Mouse (Mus musculus) lung, postnatal 0 days (tissue): ENCODE data around the gene Dgcr8.

Source experiments
- CTCF ChIP-seq: IDR thresholded peaks from 2 replicates; pipeline ENCODE4 v1.5.1; 2016; ENCODE audit warnings: antibody characterized with exemption, mild to moderate bottlenecking
- EP300 ChIP-seq: IDR thresholded peaks from 2 replicates; pipeline ENCODE4 v1.6.1; 2016; ENCODE audit warnings: antibody characterized with exemption, mild to moderate bottlenecking, control low read depth

DNA sequence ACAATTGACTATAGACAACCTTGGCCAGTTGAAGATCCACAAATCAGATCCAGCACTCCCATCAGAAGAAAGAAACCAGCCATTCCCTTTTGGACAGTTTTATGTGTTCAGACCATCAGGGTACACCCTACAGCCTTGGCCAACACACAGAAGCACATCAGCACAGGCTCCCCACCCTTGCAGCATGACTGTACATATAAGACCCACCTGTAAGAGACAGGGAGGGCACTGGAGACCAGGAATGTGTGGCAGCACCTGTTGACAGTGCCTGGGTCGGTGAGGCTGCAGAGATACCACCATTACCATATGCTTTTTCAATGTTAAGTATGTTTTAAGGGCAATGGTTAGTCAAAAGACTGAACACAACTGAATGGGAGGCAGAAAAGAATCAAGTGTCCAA is 35.2 kb downstream of the Dgcr8 start:
- TF ChIP-seq CTCF (no peak), EP300 (no peak)
